13 mouse cellular contexts compared by ENCODE assay signal in genomic region chr3:152108003-152108395, GRCm38 (mm10). TPM values are rescaled to one million over a fixed set of nuclear protein-coding genes. Genes with fewer than 3 reads are reported as not detected.
A peak's percentile ranks its signal among the peaks of the same experiment; 100 is the strongest.
DNase-seq lines count a peak whose midpoint lies in the region; ATAC-seq and TF ChIP-seq lines count a peak whose summit lies in the region.
"Had no signal": no experiment of that assay in that cellular context is flagged by ENCODE, and none has a peak within 500 bp of the region (broad histone marks: within the 10 kb centered on the region; RNA-seq: fewer than 3 reads in every experiment).

No protein-coding gene starts in this region.

- 0 out of 2 replicates have a peak, but pooled peaks cover 11% of the 10 kb centered on the region for H3K27me3 ChIP-seq in forebrain, embryonic 15.5 days
- H3K27me3 ChIP-seq in forebrain, postnatal 0 days (ENCODE audit: insufficient read depth, low read length): no peaks in the 10 kb centered on the region
- H3K27me3 ChIP-seq in hindbrain, postnatal 0 days (ENCODE audit: insufficient read depth, low read length): no peaks in the 10 kb centered on the region
- peaks cover 35% of the 10 kb centered on the region for H3K27me3 ChIP-seq in hindbrain, embryonic 10.5 days (ENCODE audit: insufficient read depth, poor library complexity, severe bottlenecking)
- H3K27me3 ChIP-seq in stomach, embryonic 15.5 days (replicated peaks): peaks cover 4% of the 10 kb centered on the region; the same call in 1 of the 2 replicates
- no peaks in the 10 kb centered on the region for H3K27me3 ChIP-seq in stomach, postnatal 0 days (ENCODE audit: control insufficient read depth, insufficient read depth, low read length)

- no peak overlapping the region for H3K4me3 ChIP-seq in forebrain, embryonic 15.5 days
- no peak overlapping the region for H3K4me3 ChIP-seq in forebrain, postnatal 0 days (ENCODE audit: low read depth, low read length)
- no peak overlapping the region for H3K4me3 ChIP-seq in hindbrain, postnatal 0 days (ENCODE audit: low read length)
- H3K4me3 ChIP-seq in hindbrain, embryonic 10.5 days: no peak overlapping the region
- H3K4me3 ChIP-seq in stomach, embryonic 15.5 days (replicated peaks): no peak overlapping the region
- no peak overlapping the region for H3K4me3 ChIP-seq in stomach, postnatal 0 days (ENCODE audit: low read depth, low read length)
- H3K4me3 ChIP-seq: left cerebral cortex, adult 2 months had no signal

- TF ChIP-seq EP300 in stomach, postnatal 0 days (optimal IDR thresholded peaks at IDR 0.05): no peak

- DNase-seq in forebrain, postnatal 0 days: no peak
- no peak for DNase-seq in hindbrain, postnatal 0 days (ENCODE audit: low spot score)
- DNase-seq in hindbrain, embryonic 10.5 days (ENCODE audit: low spot score): no peak
- no peak for DNase-seq in stomach, postnatal 0 days (ENCODE audit: low spot score)
- DNase-seq in urinary bladder, postnatal 4 days (ENCODE audit: low spot score in 2 of 2): no peak
- DNase-seq: right cerebral cortex, postnatal 25 days had no signal

- no peak overlapping the region for H3K9ac ChIP-seq in forebrain, embryonic 15.5 days (replicated peaks)
- H3K9ac ChIP-seq in forebrain, postnatal 0 days: no peak overlapping the region
- H3K9ac ChIP-seq in hindbrain, postnatal 0 days (replicated peaks; ENCODE audit: low read length): no peak overlapping the region
- no peak overlapping the region for H3K9ac ChIP-seq in stomach, embryonic 15.5 days
- no peak overlapping the region for H3K9ac ChIP-seq in stomach, postnatal 0 days (ENCODE audit: low read length)

- ATAC-seq in forebrain, embryonic 15.5 days (replicated peaks): no peak
- no peak for ATAC-seq in forebrain, postnatal 0 days
- no peak for ATAC-seq in hindbrain, postnatal 0 days
- no peak for ATAC-seq in stomach, embryonic 15.5 days (ENCODE audit: insufficient read depth, low FRiP score, low read depth)
- no peak for ATAC-seq in stomach, postnatal 0 days (ENCODE audit: low FRiP score, low TSS enrichment)
- no peak for ATAC-seq in activated CD4-positive, CD25-positive, alpha-beta regulatory T cell, adult 4 months

- H3K9me3 ChIP-seq in forebrain, embryonic 15.5 days: no peaks in the 10 kb centered on the region
- H3K9me3 ChIP-seq in forebrain, postnatal 0 days (ENCODE audit: low read length): no peaks in the 10 kb centered on the region
- H3K9me3 ChIP-seq in hindbrain, postnatal 0 days (ENCODE audit: low read length): no peaks in the 10 kb centered on the region
- H3K9me3 ChIP-seq in hindbrain, embryonic 10.5 days: 0 out of 2 replicates have a peak, but pooled peaks cover 5% of the 10 kb centered on the region
- no peaks in the 10 kb centered on the region for H3K9me3 ChIP-seq in stomach, embryonic 15.5 days
- no peaks in the 10 kb centered on the region for H3K9me3 ChIP-seq in stomach, postnatal 0 days (ENCODE audit: control insufficient read depth, low read length)
- H3K9me3 ChIP-seq: forebrain, embryonic 13.5 days had no signal

- peaks cover 24% of the 10 kb centered on the region for H3K4me1 ChIP-seq in forebrain, embryonic 15.5 days
- peaks cover 11% of the 10 kb centered on the region for H3K4me1 ChIP-seq in forebrain, postnatal 0 days (ENCODE audit: insufficient read depth)
- H3K4me1 ChIP-seq in hindbrain, postnatal 0 days (ENCODE audit: insufficient read depth, low read length): peaks cover 3% of the 10 kb centered on the region; the same call in 1 of the 2 replicates
- H3K4me1 ChIP-seq in hindbrain, embryonic 10.5 days (replicated peaks): peaks cover 41% of the 10 kb centered on the region
- H3K4me1 ChIP-seq in stomach, embryonic 15.5 days: peaks cover 25% of the 10 kb centered on the region
- H3K4me1 ChIP-seq in stomach, postnatal 0 days (replicated peaks; ENCODE audit: control insufficient read depth, insufficient read depth): no peaks in the 10 kb centered on the region

- H3K27ac ChIP-seq in forebrain, embryonic 15.5 days (replicated peaks): no peak overlapping the region
- no peak overlapping the region for H3K27ac ChIP-seq in forebrain, postnatal 0 days (ENCODE audit: low read depth, low read length)
- no peak overlapping the region for H3K27ac ChIP-seq in hindbrain, postnatal 0 days
- no peak overlapping the region for H3K27ac ChIP-seq in hindbrain, embryonic 10.5 days
- no peak overlapping the region for H3K27ac ChIP-seq in stomach, embryonic 15.5 days
- no peak overlapping the region for H3K27ac ChIP-seq in stomach, postnatal 0 days (replicated peaks)
- H3K27ac ChIP-seq: forebrain, embryonic 13.5 days; left cerebral cortex, adult 2 months had no signal

- no peak for TF ChIP-seq CTCF in forebrain, postnatal 0 days (IDR thresholded peaks at IDR 0.05; ENCODE audit: low read depth)
- TF ChIP-seq CTCF in hindbrain, postnatal 0 days (IDR thresholded peaks at IDR 0.05; ENCODE audit: low read depth): no peak
- no peak for TF ChIP-seq CTCF in stomach, postnatal 0 days (IDR thresholded peaks at IDR 0.05; ENCODE audit: low read depth)

- no peaks in the 10 kb centered on the region for H3K36me3 ChIP-seq in forebrain, embryonic 15.5 days
- no peaks in the 10 kb centered on the region for H3K36me3 ChIP-seq in forebrain, postnatal 0 days (ENCODE audit: insufficient read depth)
- H3K36me3 ChIP-seq in hindbrain, postnatal 0 days (ENCODE audit: insufficient read depth, low read length): no peaks in the 10 kb centered on the region
- H3K36me3 ChIP-seq in hindbrain, embryonic 10.5 days: no peaks in the 10 kb centered on the region
- H3K36me3 ChIP-seq in stomach, embryonic 15.5 days: no peaks in the 10 kb centered on the region
- H3K36me3 ChIP-seq in stomach, postnatal 0 days (ENCODE audit: control insufficient read depth, insufficient read depth, low read length): no peaks in the 10 kb centered on the region

- peak overlapping the region; percentile 91 for H3K4me2 ChIP-seq in forebrain, embryonic 15.5 days (replicated peaks)
- no peak overlapping the region for H3K4me2 ChIP-seq in forebrain, postnatal 0 days (ENCODE audit: low read depth)
- H3K4me2 ChIP-seq in hindbrain, postnatal 0 days (ENCODE audit: low read depth, low read length): peak overlapping the region; percentile 72
- peak overlapping the region; percentile 70 for H3K4me2 ChIP-seq in stomach, embryonic 15.5 days
- H3K4me2 ChIP-seq in stomach, postnatal 0 days (replicated peaks; ENCODE audit: low read depth): no peak overlapping the region

- WGBS in forebrain, embryonic 15.5 days: 69% methylated on average over 5 of the region's 5 CpGs
- 62% methylated on average over 5 of the region's 5 CpGs for WGBS in forebrain, postnatal 0 days
- 70% methylated on average over 5 of the region's 5 CpGs for WGBS in hindbrain, postnatal 0 days
- WGBS in hindbrain, embryonic 10.5 days: 61% methylated on average over 5 of the region's 5 CpGs
- 58% methylated on average over 5 of the region's 5 CpGs for WGBS in stomach, embryonic 15.5 days
- WGBS in stomach, postnatal 0 days: 73% methylated on average over 5 of the region's 5 CpGs

RNA-seq across cellular contexts. Expression of gene Gipc2, which starts 58.0 kb away (rescaled TPM):
- polyA plus RNA-seq in forebrain, embryonic 15.5 days (2015; fragmentation: Nextera tagmentation; extraction: Ambion mirVana): 1.9 and 2.7 TPM in 2 replicates
- total RNA-seq in forebrain, postnatal 0 days (2014; rRNA removed): 12.0 and 13.9 TPM in 2 replicates
- polyA plus RNA-seq in forebrain, postnatal 0 days (2015; fragmentation: Nextera tagmentation; extraction: Ambion mirVana): 5.1 and 6.3 TPM in 2 replicates
- 3.1 and 6.7 TPM in 2 replicates for total RNA-seq in hindbrain, postnatal 0 days (2014; rRNA removed)
- 12.8 and 15.6 TPM in 2 replicates for polyA plus RNA-seq in hindbrain, postnatal 0 days (2015; fragmentation: Nextera tagmentation; extraction: Ambion mirVana)
- 2.6 and 2.9 TPM in 2 replicates for polyA plus RNA-seq in hindbrain, embryonic 10.5 days (2016; fragmentation: Nextera tagmentation; extraction: Ambion mirVana)
- 57.5 and 78.6 TPM in 2 replicates for polyA plus RNA-seq in stomach, embryonic 15.5 days (2015; fragmentation: Nextera tagmentation; extraction: Ambion mirVana)
- 76.1 and 82.5 TPM in 2 replicates for polyA plus RNA-seq in stomach, postnatal 0 days (2015; fragmentation: Nextera tagmentation; extraction: Ambion mirVana)
- not detected for polyA plus RNA-seq in activated CD4-positive, CD25-positive, alpha-beta regulatory T cell, adult 4 months (2017; shearing (Covaris generic))
- total RNA-seq: megakaryocyte-erythroid progenitor cell, adult 5-6 weeks; neutrophil, adult 5-6 weeks had no signal

Comparison
In these comparisons a context has a peak if more than half of its experiments do, and no peak if none do; other contexts are left out.
1. H3K4me2 ChIP-seq: peak in forebrain, embryonic 15.5 days (single experiment), hindbrain, postnatal 0 days (single experiment) and stomach, embryonic 15.5 days (single experiment); none in forebrain, postnatal 0 days (single experiment) and stomach, postnatal 0 days (single experiment).